Mouse (Mus musculus) heart, embryonic 16.5 days (tissue): Measurements from ENCODE around the gene Rps6ka4. TPM values are rescaled to one million over a fixed set of nuclear protein-coding genes. Genes with fewer than 3 reads are reported as not detected.

Source experiments
- ATAC-seq: fragments of 200-750 bp; cut with Nextera tagmentation; replicated peaks from 2 replicates; pipeline ENCODE4 v1.8.0; 2017; ENCODE audit warnings: moderate number of reproducible peaks; ENCODE audit not compliant: insufficient read depth, low FRiP score; ENCODE audit errors: extremely low read depth
- H3K27ac ChIP-seq: fragments of 300-500 bp; sonication (generic); 2 replicates; pipeline ENCODE4 v1.5.1; 2014; ENCODE audit warnings: mild to moderate bottlenecking, low read length, control low read depth, moderate library complexity
- H3K27me3 ChIP-seq: fragments of 300-500 bp; sonication (generic); 2 replicates; pipeline ENCODE4 v1.6.1; 2014; ENCODE audit warnings: low read length, mixed read lengths; ENCODE audit not compliant: control insufficient read depth, insufficient read depth
- H3K36me3 ChIP-seq: fragments of 300-500 bp; sonication (generic); 2 replicates; pipeline ENCODE4 v1.6.1; 2014; ENCODE audit not compliant: control insufficient read depth, insufficient read depth
- H3K4me1 ChIP-seq: fragments of 300-500 bp; sonication (generic); 2 replicates; pipeline ENCODE4 v1.6.1; 2014; ENCODE audit warnings: low read length, mixed read lengths; ENCODE audit not compliant: control insufficient read depth, insufficient read depth
- H3K4me2 ChIP-seq: fragments of 300-500 bp; sonication (generic); 2 replicates; pipeline ENCODE4 v1.6.1; 2014; ENCODE audit warnings: low read depth, mild to moderate bottlenecking, control low read depth, low read length
- H3K4me3 ChIP-seq: fragments of 300-500 bp; sonication (generic); 2 replicates; pipeline ENCODE4 v1.5.1; 2014; ENCODE audit warnings: mild to moderate bottlenecking, control low read depth, low read length
- H3K9ac ChIP-seq: fragments of 300-500 bp; sonication (generic); 2 replicates; pipeline ENCODE4 v1.6.1; 2014; ENCODE audit warnings: low read length, control low read depth
- H3K9me3 ChIP-seq: fragments of 300-500 bp; sonication (generic); replicated peaks from 2 replicates; pipeline ENCODE4 v1.6.1; 2016; ENCODE audit warnings: low read length; ENCODE audit not compliant: control insufficient read depth
- WGBS: fragments of 180-500 bp; shearing (Covaris S2); extraction: QIAGEN DNeasy Blood & Tissue Kit; methylation state at CpG from one replicate; pipeline ENCODE4 v1.1.7; 2014; 5-methylcytosine and 5-hydroxymethylcytosine counted together
- polyA plus RNA-seq: library from polyadenylated mRNA; unstranded; fragments of >200 nt; fragmentation: Nextera tagmentation; extraction: Ambion mirVana; gene quantifications from 2 replicates; pipeline ENCODE4 v1.2.1, GENCODE M21; 2015

The Rps6ka4 gene
- polyA plus RNA-seq, 1 experiment from 2014 or later, result 20.0 TPM

- Histone ChIP-seq H3K4me3 (no peak overlapping the region), H3K27ac (no peak overlapping the region), H3K9ac (no peak overlapping the region), H3K9me3 (no peaks in the 10 kb centered on the region), H3K36me3 (no peaks in the 10 kb centered on the region), H3K4me2 (no peak overlapping the region), H3K27me3 (no peaks in the 10 kb centered on the region), H3K4me1 (no peaks in the 10 kb centered on the region)
- WGBS, result 68% methylated on average over 6 of the region's 6 CpGs
- ATAC-seq, result no peak
Observed at GRCm38 (mm10) chr19:6860706-6861105, 20.3 kb upstream of the Rps6ka4 start.

GRCm38 (mm10) chr19:6859971-6860370 lies 19.5 kb upstream of the Rps6ka4 start:
- ATAC-seq, result no peak
- Histone ChIP-seq H3K4me2 (no peak overlapping the region), H3K4me3 (no peak overlapping the region), H3K36me3 (no peaks in the 10 kb centered on the region), H3K27ac (no peak overlapping the region), H3K4me1 (peaks cover 3% of the 10 kb centered on the region; the same call in 1 of the 2 replicates), H3K9me3 (no peaks in the 10 kb centered on the region), H3K9ac (no peak overlapping the region), H3K27me3 (peaks cover under 1% of the 10 kb centered on the region; the same call in 1 of the 2 replicates)
- WGBS, result 88% methylated on average over 3 of the region's 3 CpGs

- no peak overlapping the region for H3K27ac ChIP-seq
- no peak overlapping the region for H3K9ac ChIP-seq
- no peak overlapping the region for H3K4me3 ChIP-seq
- no peaks in the 10 kb centered on the region for H3K36me3 ChIP-seq
- peaks cover 4% of the 10 kb centered on the region; the same call in 1 of the 2 replicates for H3K27me3 ChIP-seq
- 65% methylated on average over 2 of the region's 2 CpGs for WGBS
- H3K4me1 ChIP-seq, result peaks cover 3% of the 10 kb centered on the region; the same call in 1 of the 2 replicates
- H3K4me2 ChIP-seq, result no peak overlapping the region
- H3K9me3 ChIP-seq, result no peaks in the 10 kb centered on the region
- no peak for ATAC-seq
Observed at GRCm38 (mm10) chr19:6859032-6859651, 18.7 kb upstream of the Rps6ka4 start.

GRCm38 (mm10) chr19:6858031-6858430 lies 17.6 kb upstream of the Rps6ka4 start, which contains the start of gene Ccdc88b:
TSS of gene Ccdc88b (minus strand) at chr19:6858211.
- 61% methylated on average over 7 of the region's 7 CpGs for WGBS
- ATAC-seq, result 0 out of 2 replicates have a peak, but pooled peaks have one; percentile 25
- Histone ChIP-seq H3K27me3 (peaks cover 4% of the 10 kb centered on the region; the same call in 1 of the 2 replicates), H3K9ac (no peak within 1 kb of the TSS), H3K4me2 (peak within 1 kb of the TSS; percentile 13; the same call in 1 of the 2 replicates), H3K4me1 (peaks cover 3% of the 10 kb centered on the region; the same call in 1 of the 2 replicates), H3K27ac (no peak within 1 kb of the TSS), H3K36me3 (no peaks in the 10 kb centered on the region), H3K4me3 (peak within 1 kb of the TSS; percentile 22), H3K9me3 (no peaks in the 10 kb centered on the region)

GRCm38 (mm10) chr19:6857391-6858005 lies 17.1 kb upstream of the Rps6ka4 start:
- Histone ChIP-seq H3K9me3 (no peaks in the 10 kb centered on the region), H3K36me3 (no peaks in the 10 kb centered on the region), H3K4me1 (peaks cover 3% of the 10 kb centered on the region; the same call in 1 of the 2 replicates), H3K9ac (no peak overlapping the region), H3K27ac (no peak overlapping the region), H3K4me2 (peak overlapping the region; percentile 6; the same call in 1 of the 2 replicates), H3K27me3 (peaks cover 4% of the 10 kb centered on the region; the same call in 1 of the 2 replicates), H3K4me3 (no peak overlapping the region; the same call in 1 of the 2 replicates)
- ATAC-seq, result no peak
- WGBS, result 70% methylated on average over 9 of the region's 9 CpGs

GRCm38 (mm10) chr19:6857003-6857360 lies 16.5 kb upstream of the Rps6ka4 start:
- Histone ChIP-seq H3K27me3 (peaks cover 4% of the 10 kb centered on the region; the same call in 1 of the 2 replicates), H3K27ac (no peak overlapping the region), H3K9ac (no peak overlapping the region), H3K4me1 (peaks cover 3% of the 10 kb centered on the region; the same call in 1 of the 2 replicates), H3K4me2 (no peak overlapping the region), H3K4me3 (no peak overlapping the region), H3K9me3 (no peaks in the 10 kb centered on the region), H3K36me3 (no peaks in the 10 kb centered on the region)
- WGBS, result 53% methylated on average over 3 of the region's 3 CpGs
- no peak for ATAC-seq

GRCm38 (mm10) chr19:6856281-6857002 lies 16.0 kb upstream of the Rps6ka4 start:
- Histone ChIP-seq H3K4me1 (peaks cover 3% of the 10 kb centered on the region; the same call in 1 of the 2 replicates), H3K36me3 (no peaks in the 10 kb centered on the region), H3K4me2 (no peak overlapping the region), H3K9me3 (no peaks in the 10 kb centered on the region), H3K27me3 (peaks cover 4% of the 10 kb centered on the region; the same call in 1 of the 2 replicates), H3K9ac (no peak overlapping the region), H3K4me3 (no peak overlapping the region), H3K27ac (no peak overlapping the region)
- ATAC-seq, result no peak
- WGBS, result 47% methylated on average over 12 of the region's 12 CpGs

GRCm38 (mm10) chr19:6855225-6856031 lies 15.0 kb upstream of the Rps6ka4 start:
- no peak overlapping the region for H3K27ac ChIP-seq
- peak overlapping the region; percentile 36 for H3K9ac ChIP-seq
- no peaks in the 10 kb centered on the region for H3K9me3 ChIP-seq
- H3K4me3 ChIP-seq, result peak overlapping the region; percentile 34
- peaks cover 10% of the 10 kb centered on the region for H3K27me3 ChIP-seq
- WGBS, result 9% methylated on average over 38 of the region's 38 CpGs
- ATAC-seq, result peak; percentile 61
- no peaks in the 10 kb centered on the region for H3K36me3 ChIP-seq
- H3K4me1 ChIP-seq, result peaks cover 3% of the 10 kb centered on the region; the same call in 1 of the 2 replicates
- H3K4me2 ChIP-seq, result peak overlapping the region; percentile 62
